Mouse (Mus musculus) olfactory bulb, adult 2 months (tissue): ENCODE results near the gene Ltf.

Source experiments
- CTCF ChIP-seq: fragments of 200-500 bp; IDR thresholded peaks from 2 replicates; pipeline ENCODE4 v1.5.1; 2012; ENCODE audit warnings: low read depth, mild to moderate bottlenecking, low read length, moderate library complexity; ENCODE audit not compliant: insufficient read depth
- POLR2A ChIP-seq: fragments of 200-500 bp; IDR thresholded peaks from 2 replicates; pipeline ENCODE4 v1.6.1; 2012; ENCODE audit warnings: mild to moderate bottlenecking, low read depth, low read length, moderate library complexity; ENCODE audit not compliant: insufficient read depth

DNA sequence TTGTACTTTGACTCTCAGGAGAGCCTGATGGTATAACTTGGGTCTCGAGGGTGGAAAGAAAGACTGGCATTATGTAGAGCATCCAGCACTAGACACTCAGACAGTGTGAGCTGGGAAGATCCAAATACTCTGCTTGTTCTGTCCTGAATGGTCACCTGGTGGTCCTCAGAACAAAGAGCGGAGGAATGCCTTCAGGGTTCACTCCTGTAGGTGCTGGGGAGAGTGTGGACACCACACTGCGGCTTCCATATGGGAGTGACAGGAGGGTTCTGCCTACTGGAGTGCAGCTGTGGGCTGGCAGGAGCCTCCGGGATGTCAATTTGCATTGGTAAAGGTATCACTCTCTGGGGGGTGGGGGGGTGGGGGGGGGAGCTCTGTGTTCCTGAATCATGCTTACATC lies 36.7 kb upstream of the Ltf start:
- no peak for TF ChIP-seq CTCF
- no peak for TF ChIP-seq POLR2A
